Mouse (Mus musculus): ENCODE data around the gene Megf11.
"Not testable (repeated sequence)": the region's sequence is repeated elsewhere in the genome, so short reads cannot be mapped to it uniquely, and the experiment has no call there.

DNA sequence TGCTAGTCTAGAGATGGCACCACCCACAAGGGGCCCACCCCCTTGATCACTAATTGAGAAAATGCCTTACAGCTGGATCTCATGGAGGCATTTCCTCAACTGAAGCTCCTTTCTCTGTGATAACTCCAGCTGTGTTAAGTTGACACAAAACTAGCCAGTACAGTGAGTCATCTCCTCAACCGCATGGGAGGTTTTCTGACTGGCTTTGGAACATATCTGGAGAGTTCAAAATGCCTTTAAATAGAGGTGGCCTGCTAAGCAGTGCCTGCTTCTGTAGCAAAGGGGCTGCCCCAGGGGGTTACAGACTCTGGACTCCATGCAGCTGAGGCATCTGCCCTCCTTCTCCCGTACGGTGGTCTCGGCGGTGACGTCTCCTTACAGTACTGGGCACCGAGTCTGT is 92.0 kb downstream of the Megf11 start:
- TF ChIP-seq POLR2A (IDR thresholded peaks at IDR 0.05; ENCODE audit: insufficient read length, low read depth); MAX (IDR thresholded peaks at IDR 0.05; ENCODE audit: low read depth); MYOG (IDR thresholded peaks at IDR 0.05; ENCODE audit: control insufficient read depth in 1 of 3, insufficient read depth in 1 of 3, insufficient read length in 2 of 3, low read depth in 2 of 3); MYOD1 (IDR thresholded peaks at IDR 0.05; ENCODE audit: control insufficient read depth in 1 of 3, insufficient read length in 2 of 3, low read depth in 2 of 3); USF1 (IDR thresholded peaks at IDR 0.05; ENCODE audit: low read depth); E2F4 (IDR thresholded peaks at IDR 0.05; ENCODE audit: insufficient read depth); CEBPB (IDR thresholded peaks at IDR 0.05; ENCODE audit: insufficient read depth, poor library complexity, severe bottlenecking); TCF12 (IDR thresholded peaks at IDR 0.05; ENCODE audit: insufficient read depth, poor library complexity, severe bottlenecking); POLR2AphosphoS2 (IDR thresholded peaks at IDR 0.05; ENCODE audit: insufficient read length, low read depth); SRF (IDR thresholded peaks at IDR 0.05; ENCODE audit: control insufficient read depth, insufficient read length, low read depth); REST (IDR thresholded peaks at IDR 0.05; ENCODE audit: insufficient read depth, insufficient read length); TCF3 (IDR thresholded peaks at IDR 0.05; ENCODE audit: insufficient read length, low read depth): not testable (repeated sequence)

All from myocyte (in vitro differentiated cells).